Mouse (Mus musculus) stomach, embryonic 14.5 days (tissue): Measurements from ENCODE around the gene Cltb. TPM values are rescaled to one million over a fixed set of nuclear protein-coding genes. Genes with fewer than 3 reads are reported as not detected.

Source experiments
- microRNA-seq: library from miRNA; unstranded; fragments of <30 nt; microRNA quantifications from one replicate; pipeline ENCODE4, GENCODE M21; 2016
- polyA plus RNA-seq: library from polyadenylated mRNA; unstranded; fragments of >200 nt; fragmentation: Nextera tagmentation; extraction: Ambion mirVana; gene quantifications from 2 replicates; pipeline ENCODE4 v1.2.1, GENCODE M21; 2014

Cltb gene
- polyA plus RNA-seq, 1 experiment from 2014 or later = 40.3 TPM

Small RNA genes within 50 kb of the gene (microRNA-seq; reads per million reads assigned to microRNA genes)
- not detected for gene Gm24195

Other genes with a start within 250 kb of the Cltb start
- 7.7 and 8.7 TPM in 2 replicates for gene Cplx2, start 240.0 kb downstream of the Cltb start, polyA plus RNA-seq
- 132 and 150 TPM in 2 replicates for gene Thoc3, start 142.5 kb downstream of the Cltb start, polyA plus RNA-seq
- 15.6 and 16.6 TPM in 2 replicates for gene Simc1, start 107.6 kb downstream of the Cltb start, polyA plus RNA-seq
- 129 and 138 TPM in 2 replicates for gene 4833439L19Rik, start 45.9 kb downstream of the Cltb start, polyA plus RNA-seq
- 25.8 and 28.9 TPM in 2 replicates for gene Arl10, start 36.3 kb downstream of the Cltb start, polyA plus RNA-seq
- gene Nop16, start 21.3 kb downstream of the Cltb start, polyA plus RNA-seq = 76.2 and 87.5 TPM in 2 replicates
- 205 and 233 TPM in 2 replicates for gene Higd2a, start 21.1 kb downstream of the Cltb start, polyA plus RNA-seq
- gene Faf2, start 10.4 kb upstream of the Cltb start, polyA plus RNA-seq = 120 and 131 TPM in 2 replicates
- gene Rnf44, start 82.6 kb upstream of the Cltb start, polyA plus RNA-seq = 71.7 and 83.9 TPM in 2 replicates
- gene Cdhr2, start 90.1 kb upstream of the Cltb start, polyA plus RNA-seq = 1.00 and 1.1 TPM in 2 replicates
- gene Gprin1, start 138.5 kb upstream of the Cltb start, polyA plus RNA-seq = 0.65 and 0.90 TPM in 2 replicates
- 0.59 and 0.74 TPM in 2 replicates for gene Sncb, start 155.3 kb upstream of the Cltb start, polyA plus RNA-seq
- not detected in 2 replicates for gene Eif4e1b, start 172.7 kb upstream of the Cltb start, polyA plus RNA-seq
- 7.8 and 11.6 TPM in 2 replicates for gene Tspan17, start 178.0 kb upstream of the Cltb start, polyA plus RNA-seq